Mouse (Mus musculus): Measurements from ENCODE around the gene Chit1.

DNA sequence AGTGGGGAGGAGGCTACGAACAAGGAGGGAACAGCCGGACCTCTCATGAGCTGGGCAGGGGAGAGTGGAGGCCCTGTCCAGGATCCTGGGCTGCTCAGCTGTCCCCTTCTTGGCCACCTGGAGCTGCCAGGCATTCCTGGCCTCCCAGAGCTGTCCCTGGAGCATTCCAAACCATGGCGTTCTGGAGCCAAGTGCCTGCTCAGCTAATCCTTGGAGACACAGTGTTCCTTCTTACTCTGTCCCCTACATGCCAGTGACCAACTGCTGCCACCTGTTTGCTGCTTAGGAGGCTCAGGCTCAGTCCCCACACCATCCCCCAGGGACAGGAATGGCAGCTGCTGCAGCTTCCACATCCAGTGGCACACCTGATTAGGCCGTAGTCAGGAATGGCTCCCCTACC, 84.9 kb downstream of the Chit1 start:
- TF ChIP-seq GATA1 (IDR thresholded peaks at IDR 0.05; ENCODE audit: borderline replicate concordance, low read length) (no peak), FLI1 (IDR thresholded peaks at IDR 0.05; ENCODE audit: low read length) (no peak)
